Mouse (Mus musculus) bone marrow macrophage, adult 2 months (primary cell): ENCODE data around the gene Eif4a2.

Experiments
- CTCF ChIP-seq: IDR thresholded peaks from 2 replicates; pipeline ENCODE4 v1.5.1; 2012; ENCODE audit warnings: low read depth, mild to moderate bottlenecking, low read length, moderate library complexity
- POLR2A ChIP-seq: IDR thresholded peaks from 2 replicates; pipeline ENCODE4 v1.6.1; 2012; ENCODE audit warnings: mild to moderate bottlenecking, low read depth, low read length, borderline replicate concordance

- TF ChIP-seq CTCF (no peak), POLR2A (no peak)
Observed at GRCm38 (mm10) chr16:23130303-23130702, 23.1 kb downstream of the Eif4a2 start.
